Mouse (Mus musculus): ENCODE results near the gene Wdr17.

The Wdr17 gene

GRCm38 (mm10) chr8:54886987-54887785 is at the start of gene Wdr17:
Gene Wdr17, minus strand, starts transcription at chr8:54887184.
- DNase-seq = peak; percentile 29

- no peak for DNase-seq
These were observed 45.3 kb upstream of the Wdr17 start for GRCm38 (mm10) chr8:54932306-54932705.

DNA sequence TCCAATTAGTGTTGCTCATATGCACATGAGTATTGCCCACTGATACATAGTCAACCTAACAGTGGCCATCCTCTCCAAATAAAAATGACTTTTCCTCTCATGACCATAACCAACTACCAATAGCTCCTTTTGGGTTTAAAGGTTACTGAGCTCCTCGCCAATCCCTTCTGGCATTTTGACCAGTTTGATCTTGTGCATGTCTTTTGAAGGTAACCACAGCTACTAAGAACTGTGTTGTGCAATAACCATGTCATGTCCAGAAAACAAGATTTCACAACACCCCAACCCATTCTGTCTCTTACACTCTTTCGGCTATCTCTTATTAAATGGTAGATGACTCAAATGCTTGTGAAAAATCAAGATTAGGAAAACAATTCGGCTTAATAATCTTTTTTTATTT is 38.0 kb upstream of the Wdr17 start:
- DNase-seq = no peak

GRCm38 (mm10) chr8:54922160-54922855 is 35.3 kb upstream of the Wdr17 start:
- peak; percentile 21 for DNase-seq

DNA sequence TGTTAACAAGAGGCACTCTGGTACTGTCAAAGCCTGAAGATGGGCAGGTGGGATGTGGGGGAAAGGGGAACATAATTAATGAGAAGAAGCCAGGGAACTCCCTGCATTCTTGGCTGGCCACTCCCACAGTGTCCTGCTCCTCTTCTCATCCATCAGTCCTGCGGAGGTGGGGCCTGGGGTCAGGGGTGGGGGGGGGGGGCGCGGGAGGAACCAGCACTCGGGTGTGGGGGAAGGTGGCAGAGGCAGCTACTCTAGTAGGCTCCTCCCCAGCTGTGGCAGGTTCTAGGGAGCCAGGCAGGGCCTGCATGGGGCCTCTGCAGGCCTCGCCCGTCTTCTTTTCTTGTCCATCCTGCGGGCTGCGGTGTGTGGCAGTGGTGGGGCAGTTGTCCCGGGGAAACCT is 30.7 kb upstream of the Wdr17 start:
- DNase-seq = no peak

DNA sequence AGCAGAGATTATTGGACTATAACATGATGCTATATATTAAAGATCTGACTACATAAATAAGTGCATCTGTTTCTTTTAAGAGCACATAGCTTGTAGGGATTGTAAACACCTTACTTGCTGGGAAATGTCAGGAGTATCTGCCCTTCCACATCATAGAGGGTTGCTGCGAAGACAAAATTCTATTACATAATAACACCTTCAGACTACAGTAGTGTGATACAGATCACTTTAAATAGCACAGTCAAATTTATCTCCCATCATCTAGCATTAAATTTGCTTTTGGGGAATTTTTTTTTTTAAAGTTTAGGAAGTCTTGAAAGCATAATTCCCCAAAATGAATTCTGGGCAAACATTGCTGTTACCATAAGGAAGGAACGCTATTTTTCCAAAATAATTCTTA is 25.9 kb upstream of the Wdr17 start:
- DNase-seq = no peak

DNA sequence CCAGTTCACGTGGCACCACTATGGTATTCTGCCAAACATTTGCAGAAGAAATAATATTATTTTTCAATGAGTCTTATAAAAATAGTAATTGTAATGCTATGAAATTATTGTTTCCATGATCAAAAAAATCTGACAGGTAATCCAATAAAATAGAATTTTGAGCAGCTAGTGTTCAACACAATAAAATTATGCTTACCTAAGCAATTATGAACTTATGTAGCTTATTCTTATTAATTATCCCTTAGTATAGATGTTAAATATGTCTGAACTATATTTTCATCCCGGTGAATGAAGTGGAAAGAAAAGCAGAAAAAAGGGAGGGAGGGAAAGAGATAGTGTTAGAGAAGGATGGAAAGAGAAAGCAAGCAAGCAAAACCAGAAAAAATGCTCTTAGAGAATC is 12.5 kb upstream of the Wdr17 start:
- no peak for DNase-seq

DNA sequence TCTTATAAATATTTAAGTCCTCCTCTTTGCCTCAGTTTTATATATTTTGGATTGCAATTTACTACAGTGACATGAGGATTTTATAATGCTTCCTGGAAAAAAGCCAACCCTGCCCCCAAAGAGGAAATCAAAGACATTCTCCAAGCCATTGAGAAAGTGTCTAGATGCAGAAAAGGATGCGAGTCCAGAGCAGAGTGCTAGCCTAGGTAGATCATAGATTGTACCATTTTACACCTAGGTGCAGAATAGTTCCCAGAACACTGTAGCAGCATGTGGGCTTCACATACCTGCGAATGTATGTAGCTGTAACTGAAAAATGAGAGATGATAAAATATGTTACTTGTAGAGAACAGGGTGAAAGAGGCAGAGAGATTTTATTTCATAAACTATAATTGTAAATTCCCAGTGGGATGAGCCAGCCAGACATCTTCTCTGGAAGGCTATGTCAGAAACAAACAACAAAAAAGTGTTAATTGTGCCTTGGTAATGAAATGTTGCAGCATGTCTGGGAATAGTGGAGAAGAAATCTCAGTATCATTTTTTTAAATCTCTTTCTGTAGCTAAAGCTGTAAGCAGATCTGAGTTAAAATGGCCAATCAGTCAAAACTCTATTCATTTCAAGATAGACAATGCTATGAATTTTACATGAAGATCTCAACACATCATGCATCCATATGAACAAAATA is 7.8 kb upstream of the Wdr17 start:
- no peak for DNase-seq

DNA sequence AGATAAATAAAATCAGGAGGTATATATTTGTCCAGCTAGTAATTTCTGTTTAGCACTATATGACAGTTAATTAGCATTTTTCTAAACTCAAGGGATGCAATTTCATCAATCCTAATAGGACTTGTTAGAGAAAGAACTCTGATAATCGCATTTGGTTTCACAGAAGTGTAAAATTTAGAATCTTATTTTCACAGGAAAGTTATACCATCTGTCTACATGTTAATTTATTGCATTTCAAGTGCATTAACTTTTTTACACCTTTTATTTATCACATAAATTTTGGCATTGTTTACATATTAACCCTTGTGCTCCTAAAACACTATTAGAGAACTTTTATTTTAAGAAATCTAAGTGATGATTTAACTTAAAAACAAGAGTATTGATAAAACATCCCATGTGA is 7.2 kb upstream of the Wdr17 start:
- DNase-seq = no peak

DNA sequence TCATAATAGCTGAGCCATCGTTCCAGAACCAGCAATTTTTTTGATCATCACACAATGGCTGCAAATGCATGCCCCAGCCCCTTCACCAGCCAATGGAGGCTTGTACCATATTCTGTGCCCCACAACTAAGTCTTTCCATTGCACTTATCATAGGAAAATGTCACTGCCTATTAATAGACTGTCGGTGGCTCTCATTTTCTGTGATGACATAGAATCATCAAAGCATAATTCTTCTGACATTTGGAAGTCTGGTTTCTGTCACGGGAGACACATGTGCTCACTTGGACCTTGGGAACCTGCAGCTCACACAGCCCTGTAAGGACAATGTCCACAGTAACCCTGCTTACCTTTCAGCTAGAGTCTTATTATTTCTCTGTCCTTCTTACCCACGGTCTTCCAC is 424 bp downstream of the Wdr17 start:
- no peak for DNase-seq

- no peak for DNase-seq
These were observed 10.5 kb downstream of the Wdr17 start for GRCm38 (mm10) chr8:54876458-54876857.

GRCm38 (mm10) chr8:54864761-54865064 is 22.3 kb downstream of the Wdr17 start:
- DNase-seq = no peak

GRCm38 (mm10) chr8:54864038-54864760 is 22.8 kb downstream of the Wdr17 start:
- peak; percentile 31 for DNase-seq

GRCm38 (mm10) chr8:54836029-54836959 is 50.7 kb downstream of the Wdr17 start:
- no peak for DNase-seq

GRCm38 (mm10) chr8:54829794-54830426 is 57.1 kb downstream of the Wdr17 start:
- no peak for DNase-seq

- no peak for DNase-seq
These were observed 59.0 kb downstream of the Wdr17 start for GRCm38 (mm10) chr8:54827974-54828373.

GRCm38 (mm10) chr8:54822956-54823355 is 64.0 kb downstream of the Wdr17 start:
- no peak for DNase-seq

GRCm38 (mm10) chr8:54818651-54819050 is 68.3 kb downstream of the Wdr17 start:
- no peak for DNase-seq

- no peak for DNase-seq
These were observed 78.8 kb downstream of the Wdr17 start for GRCm38 (mm10) chr8:54808217-54808616.

- DNase-seq = no peak
These were observed 80.8 kb downstream of the Wdr17 start for GRCm38 (mm10) chr8:54806173-54806572.

GRCm38 (mm10) chr8:54792699-54793061 is 94.3 kb downstream of the Wdr17 start:
- DNase-seq = no peak
